Mouse (Mus musculus): Measurements from ENCODE around the gene Tomm20.
"Not testable (repeated sequence)": the region's sequence is repeated elsewhere in the genome, so short reads cannot be mapped to it uniquely, and the experiment has no call there.

Gene Tomm20

DNA sequence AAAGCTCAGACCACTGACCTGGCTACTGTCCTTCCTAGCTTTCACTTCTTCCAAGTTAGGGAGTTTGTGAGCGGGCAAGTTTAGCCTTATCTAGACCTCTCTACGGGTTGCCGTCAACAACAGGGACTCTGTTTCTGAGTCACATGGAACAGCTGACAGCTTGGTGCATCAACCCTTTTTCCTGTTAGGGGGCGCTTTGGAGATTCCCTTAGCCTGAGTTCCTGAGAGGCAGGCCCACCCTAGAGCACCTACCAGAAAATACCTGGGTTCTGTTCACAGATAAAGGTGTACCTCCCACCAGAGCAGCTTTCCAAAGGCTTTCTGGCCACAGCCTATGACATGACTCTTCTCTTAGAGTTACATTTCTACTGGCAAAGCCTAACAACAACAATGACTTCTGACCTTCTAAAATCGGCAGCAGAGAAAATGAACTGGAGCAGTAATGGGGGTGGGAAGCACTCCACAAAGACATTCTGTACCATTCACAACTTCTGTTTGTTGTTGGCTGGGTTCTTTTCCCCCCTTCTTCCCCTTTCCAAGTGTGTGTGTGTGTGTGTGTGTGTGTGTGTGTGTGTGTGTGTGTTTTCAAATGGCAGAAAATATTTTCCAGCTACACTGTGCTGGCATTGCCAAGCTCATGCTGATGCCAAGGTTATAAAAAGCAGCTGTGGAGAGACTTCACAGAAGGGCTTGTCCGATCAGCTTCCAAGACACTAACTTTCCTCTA, 28.3 kb downstream of the Tomm20 start:
- DNase-seq, result no peak

DNA sequence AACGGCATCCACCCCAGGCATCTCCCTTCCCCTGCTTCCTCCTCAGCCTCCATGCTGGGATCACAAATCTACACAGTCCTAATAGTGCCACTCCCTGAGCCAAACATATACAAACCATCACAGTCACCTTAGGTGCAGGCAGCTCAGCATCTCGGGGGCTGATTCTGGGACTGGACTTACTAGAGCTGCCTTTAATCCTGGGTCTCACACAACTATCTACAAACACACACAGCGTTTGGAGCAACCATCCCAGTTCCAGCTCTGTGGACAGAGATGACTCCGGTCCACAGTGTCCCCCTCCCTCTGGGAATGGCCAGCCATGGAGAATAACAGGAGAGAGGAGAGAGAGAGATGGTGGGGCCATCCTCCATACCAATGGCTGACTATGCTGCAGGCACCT, 29.0 kb downstream of the Tomm20 start:
- DNase-seq, result no peak

DNA sequence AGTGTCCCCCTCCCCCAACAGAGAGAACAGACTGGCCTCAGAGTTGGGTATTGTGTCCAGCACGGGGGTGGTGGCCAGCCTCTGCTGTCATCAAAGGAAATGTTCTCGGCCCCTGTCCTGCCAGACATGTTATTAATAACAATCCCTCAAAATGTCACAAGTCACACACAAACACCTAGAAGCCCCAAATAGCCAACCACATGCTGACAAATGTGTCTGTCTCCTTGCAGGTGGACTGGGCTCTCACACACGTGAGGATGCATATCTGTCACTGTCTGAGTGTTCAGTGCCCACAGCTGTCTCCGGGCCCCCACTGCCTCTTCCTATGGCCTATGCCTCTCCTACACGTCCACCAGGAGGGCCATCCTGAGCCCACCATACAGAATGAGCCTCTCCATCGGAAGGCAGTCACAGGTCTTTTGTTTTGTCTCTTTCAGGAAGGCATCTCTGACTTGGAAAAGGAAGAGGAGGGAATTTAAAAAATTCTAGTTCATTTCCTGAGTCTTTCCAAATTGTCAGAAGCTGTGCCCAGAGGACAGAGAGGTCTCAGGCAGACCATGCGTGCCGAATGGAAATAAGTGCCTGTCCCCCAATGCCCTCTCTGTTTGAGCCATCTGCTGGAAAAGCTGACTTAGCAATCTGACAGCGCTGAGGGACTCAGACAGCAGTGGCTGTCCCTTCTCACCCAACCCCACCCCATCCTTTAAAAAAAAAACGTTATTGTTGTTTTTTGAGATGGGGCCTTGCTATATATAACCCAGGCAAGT, 30.9 kb downstream of the Tomm20 start:
- DNase-seq, result no peak

DNA sequence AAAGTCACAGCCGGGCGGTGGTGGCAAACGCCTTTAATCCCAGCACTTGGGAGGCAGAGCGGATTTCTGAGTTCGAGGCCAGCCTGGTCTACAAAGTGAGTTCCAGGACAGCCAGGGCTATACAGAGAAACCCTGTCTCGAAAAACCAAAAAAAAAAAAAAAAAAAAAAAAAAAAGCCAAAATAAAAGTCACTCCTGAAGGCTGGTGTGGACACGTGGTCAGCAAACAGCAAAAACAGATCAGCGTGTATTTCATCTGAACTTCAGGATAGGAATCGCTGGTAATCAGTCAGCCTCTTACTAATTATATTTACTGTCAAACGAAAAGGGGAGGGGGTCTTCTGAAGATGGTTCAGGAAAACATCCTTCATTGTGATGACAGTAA, 31.5 kb downstream of the Tomm20 start:
- DNase-seq, result not testable (repeated sequence)

DNA sequence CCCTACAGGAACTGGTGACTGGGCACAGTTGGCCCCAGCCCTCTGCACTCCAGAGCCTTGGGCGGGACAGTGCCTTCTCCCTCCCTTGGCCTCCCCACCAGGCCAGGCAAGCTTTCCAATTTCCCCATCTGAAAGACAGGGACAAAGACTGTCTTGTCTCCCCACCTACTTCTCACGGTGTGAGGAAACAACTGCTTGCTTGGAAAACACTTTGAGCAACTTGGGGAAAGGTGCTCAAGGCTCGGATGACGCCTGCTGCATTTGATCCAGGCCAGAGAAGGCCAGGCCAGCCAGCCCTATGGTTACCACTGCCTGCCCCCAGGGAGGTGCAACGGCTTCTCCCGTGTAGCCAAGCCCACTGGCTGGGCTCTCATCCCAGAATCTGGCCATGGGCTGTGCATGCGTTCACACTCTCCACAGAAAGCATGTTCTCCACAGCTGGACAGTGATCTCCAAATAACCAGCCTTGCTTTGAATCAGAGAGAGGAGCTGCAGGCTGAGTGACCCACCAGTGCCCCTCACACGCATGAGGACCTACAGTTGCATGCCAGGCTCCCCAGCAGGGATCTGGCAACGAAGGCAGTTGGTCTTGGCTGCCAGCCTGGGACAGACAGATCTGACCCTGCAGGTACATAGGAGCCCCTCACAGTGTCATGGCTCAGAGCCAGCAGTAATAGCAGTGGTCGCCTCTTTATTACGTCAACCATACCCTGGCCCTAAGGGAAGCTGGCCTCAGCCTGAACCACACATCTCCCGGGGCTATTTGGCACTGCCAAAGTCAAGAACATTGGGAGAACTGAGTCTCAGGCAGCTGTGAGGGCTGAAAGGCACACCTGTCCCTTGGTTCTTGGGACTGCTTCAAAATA, 32.2 kb downstream of the Tomm20 start:
- no peak for DNase-seq

- DNase-seq, result peak; percentile 19
Measured at GRCm38 (mm10) chr8:126909371-126909802, 36.3 kb downstream of the Tomm20 start.

GRCm38 (mm10) chr8:126908805-126909204, 36.8 kb downstream of the Tomm20 start:
- DNase-seq, result no peak

DNA sequence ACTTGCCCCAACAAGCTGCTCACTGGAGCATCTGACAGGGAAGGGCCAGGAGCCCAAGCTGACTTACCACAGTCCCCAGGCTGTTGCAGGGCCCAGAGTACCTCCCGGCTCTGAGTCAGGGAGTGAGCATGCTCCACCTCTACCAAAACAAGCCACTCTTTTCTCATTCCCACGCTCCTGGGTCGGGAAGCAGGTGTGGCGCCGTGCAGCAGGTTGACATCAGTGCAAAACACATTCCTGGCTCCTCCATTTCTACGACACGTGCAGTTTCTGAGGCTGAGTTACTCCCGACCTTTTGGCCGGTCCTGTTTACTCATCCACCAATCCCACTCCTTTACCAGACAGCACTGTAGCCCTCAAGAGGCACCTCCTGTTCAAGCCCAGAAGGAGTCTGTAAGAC, 37.7 kb downstream of the Tomm20 start:
- DNase-seq, result no peak

GRCm38 (mm10) chr8:126907374-126907773, 38.3 kb downstream of the Tomm20 start:
- DNase-seq, result peak; percentile 32

GRCm38 (mm10) chr8:126905387-126905786, 40.3 kb downstream of the Tomm20 start:
- no peak for DNase-seq

- no peak for DNase-seq
Measured at GRCm38 (mm10) chr8:126903927-126904326, 41.7 kb downstream of the Tomm20 start.

DNA sequence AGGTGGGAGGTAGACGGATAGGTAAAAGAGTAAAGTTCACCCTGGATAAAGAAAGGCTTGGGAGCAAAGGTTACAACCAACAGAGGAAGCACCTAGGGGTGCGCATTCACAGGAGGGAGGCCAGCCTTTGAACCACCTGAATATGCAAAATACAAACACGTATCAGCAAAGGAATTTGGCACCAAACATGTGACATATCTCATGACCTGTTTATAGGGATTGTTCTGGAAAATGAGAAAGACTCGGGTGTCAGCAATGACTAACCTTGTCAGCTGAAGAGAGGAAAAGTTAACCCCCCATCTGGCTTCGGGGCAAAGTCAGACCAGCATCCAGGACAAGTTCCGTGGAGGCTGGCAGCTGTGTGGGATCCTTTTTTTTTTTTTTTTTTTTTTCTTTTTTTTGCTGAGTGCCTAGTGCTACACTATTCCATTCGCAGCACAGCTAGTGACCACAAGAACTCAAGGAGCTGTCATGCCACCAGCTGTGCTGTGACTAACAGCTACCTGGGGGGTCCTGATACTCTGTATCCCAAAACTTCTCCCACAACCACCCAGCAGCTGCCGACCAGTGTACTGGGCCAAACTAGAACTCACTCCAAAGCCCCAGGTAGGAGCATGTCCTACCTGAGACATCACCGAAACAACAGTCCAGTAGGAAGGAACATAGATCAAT, 42.3 kb downstream of the Tomm20 start:
- no peak for DNase-seq

GRCm38 (mm10) chr8:126901612-126902011, 44.0 kb downstream of the Tomm20 start:
- DNase-seq, result no peak

- DNase-seq, result no peak
Measured at GRCm38 (mm10) chr8:126901049-126901448, 44.6 kb downstream of the Tomm20 start.

DNA sequence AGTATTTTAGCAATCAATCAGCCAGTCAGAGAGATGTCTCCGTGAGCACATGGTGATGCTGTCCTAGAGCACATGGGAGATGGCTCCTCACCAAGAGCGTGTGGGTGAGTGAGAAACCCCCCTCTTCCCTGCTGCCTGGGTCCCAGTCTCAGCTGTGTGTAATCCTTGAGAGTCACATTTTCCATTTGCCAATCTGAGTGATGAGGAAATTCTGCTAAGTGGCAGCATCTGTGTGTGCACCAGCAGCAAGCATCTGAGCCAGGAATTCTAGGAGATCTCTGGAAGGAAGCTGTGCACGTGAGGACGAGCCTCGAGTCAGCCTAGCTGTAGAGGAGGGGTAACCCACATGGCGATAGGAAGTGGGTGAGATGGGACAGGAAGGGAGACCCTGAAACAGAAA, 50.5 kb downstream of the Tomm20 start:
- peak; percentile 37 for DNase-seq

DNA sequence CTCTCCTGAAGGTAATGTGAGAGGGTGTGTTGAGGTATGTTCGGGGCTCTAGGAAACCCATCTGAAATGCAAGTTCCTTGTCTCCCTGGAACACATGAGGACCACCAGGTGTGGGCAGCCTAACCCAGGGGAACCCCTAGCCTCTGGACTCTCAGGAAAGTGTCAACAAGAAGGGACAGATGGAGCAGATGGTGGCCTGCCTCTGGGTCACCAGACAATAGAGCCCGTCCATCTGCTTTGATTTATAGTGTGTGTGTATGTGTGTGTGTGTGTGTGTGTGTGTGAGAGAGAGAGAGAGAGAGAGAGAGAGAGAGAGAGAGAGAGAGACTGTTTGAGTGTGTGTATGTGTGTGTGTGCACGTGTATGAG, 58.0 kb downstream of the Tomm20 start:
- DNase-seq, result no peak

DNA sequence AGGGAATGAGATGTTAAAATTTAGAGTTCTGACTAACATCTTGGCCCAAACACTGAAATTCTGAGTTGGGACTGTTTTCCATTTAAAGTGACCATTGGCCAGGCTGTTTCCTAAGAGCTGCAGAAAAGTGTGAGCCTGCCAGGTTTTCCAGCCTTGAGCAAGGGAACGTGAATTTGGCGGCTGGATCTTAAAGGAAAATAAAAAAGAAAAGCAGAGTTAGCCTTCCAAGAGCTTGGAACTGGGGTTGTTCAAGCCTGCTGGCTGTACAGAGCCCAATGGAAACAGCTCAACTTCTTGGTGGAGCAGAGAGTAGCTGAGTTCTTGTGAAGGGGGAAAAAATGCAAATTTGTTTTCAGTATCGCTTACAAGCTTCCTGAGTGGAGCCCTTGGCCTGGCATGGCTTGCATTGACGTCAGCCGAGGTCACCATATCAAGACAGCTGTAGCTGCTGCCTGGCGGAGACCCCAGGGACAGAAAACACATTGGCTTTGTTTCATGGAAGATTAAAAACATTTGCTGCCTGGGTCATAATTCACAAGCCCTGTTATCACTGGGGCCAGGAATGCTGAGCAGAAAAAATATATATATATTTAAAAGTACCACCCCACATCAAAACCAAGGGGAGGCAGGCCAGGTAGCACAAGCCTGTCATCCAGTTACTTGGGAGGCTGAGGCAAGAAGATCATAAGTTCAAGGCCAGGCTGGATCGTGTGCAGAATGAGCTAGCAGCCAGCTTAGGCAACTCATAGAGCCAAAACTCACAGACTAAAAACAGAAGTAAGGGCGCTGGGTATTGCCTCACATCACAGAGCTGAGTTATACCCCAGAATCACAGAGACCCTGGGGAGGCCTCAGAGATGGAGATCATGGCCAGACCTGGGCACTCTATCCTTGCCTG, 58.7 kb downstream of the Tomm20 start:
- no peak for DNase-seq

DNA sequence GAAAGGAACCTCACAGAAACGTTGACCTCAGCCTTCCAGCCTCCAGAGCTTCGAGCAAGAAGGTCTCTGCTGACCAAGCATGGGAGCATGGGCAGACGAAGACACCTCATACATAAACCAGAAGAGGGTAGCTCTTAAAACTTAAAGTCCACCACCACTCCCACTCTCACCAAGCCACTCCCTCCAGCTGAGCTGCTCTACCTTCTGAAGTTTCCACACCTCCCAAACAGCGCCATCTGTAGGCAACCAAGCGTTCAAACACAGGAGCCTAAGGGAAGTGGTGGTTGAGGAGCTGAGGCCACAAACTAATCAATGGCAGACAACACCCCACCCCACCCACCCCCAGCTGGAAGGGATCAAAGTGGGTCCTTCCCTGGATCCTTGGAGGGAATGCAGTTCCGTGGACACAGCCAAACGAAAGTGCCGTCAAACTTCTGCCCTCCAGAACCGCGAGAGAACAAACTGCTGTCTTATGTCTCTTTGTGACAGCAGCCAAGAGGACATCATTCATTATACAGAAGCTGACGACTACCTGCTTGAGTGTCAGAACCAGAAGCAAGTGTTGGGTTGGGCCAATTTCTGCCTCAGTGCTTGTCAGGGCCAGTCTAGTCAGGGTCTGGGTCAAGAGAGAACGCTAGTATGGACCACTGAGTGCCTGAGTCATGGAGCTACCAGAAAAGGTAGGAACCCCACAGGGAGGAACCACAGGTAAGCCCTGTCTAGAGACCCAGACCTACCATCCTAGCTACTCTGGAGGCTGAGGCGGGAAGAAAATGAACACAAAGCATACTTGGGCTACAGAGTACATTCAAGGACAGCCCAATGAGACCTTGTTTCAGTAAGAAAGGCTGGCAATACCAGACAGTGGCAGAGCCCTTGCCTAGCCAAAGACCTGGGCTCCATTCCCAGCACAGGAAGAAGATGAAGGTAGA, 59.8 kb downstream of the Tomm20 start:
- DNase-seq, result no peak

- peak; percentile 25 for DNase-seq
Measured at GRCm38 (mm10) chr8:126884202-126884926, 61.3 kb downstream of the Tomm20 start.

DNA sequence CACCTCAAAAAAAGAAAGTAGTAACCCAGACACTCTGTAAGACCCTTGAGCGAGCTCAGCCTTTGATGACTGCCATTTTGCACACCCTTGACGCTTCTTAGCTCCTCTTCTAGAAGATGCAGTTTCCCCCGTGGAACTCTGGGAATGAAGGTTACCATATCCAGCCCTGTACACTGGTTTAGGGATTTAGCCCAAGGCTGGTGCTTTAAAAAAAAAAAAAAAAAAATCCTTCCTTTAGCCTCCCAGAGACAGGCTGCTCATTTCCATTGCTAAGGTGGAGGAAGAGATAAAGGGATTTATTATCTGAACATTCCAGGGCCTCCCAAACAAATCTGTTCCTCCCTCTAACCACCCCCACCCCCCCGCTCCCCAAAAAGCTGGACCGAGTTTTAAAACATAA, 61.9 kb downstream of the Tomm20 start:
- DNase-seq, result no peak

All from right cerebral cortex, postnatal 4 days (tissue).